8 mouse cellular contexts compared by ENCODE assay signal in genomic region chr19:10297041-10297503, GRCm38 (mm10). TPM values are rescaled to one million over a fixed set of nuclear protein-coding genes. Genes with fewer than 3 reads are reported as not detected.
DNase-seq lines count a peak whose midpoint lies in the region; ATAC-seq and TF ChIP-seq lines count a peak whose summit lies in the region.

No protein-coding gene starts in this region.

- TF ChIP-seq CTCF in Patski (IDR thresholded peaks at IDR 0.05), result no peak
- TF ChIP-seq CTCF in intestine, postnatal 0 days (IDR thresholded peaks at IDR 0.05; ENCODE audit: low read depth), result no peak

- no peak overlapping the region for H3K4me2 ChIP-seq in hindbrain, embryonic 14.5 days (replicated peaks)
- H3K4me2 ChIP-seq in intestine, postnatal 0 days (replicated peaks; ENCODE audit: low read depth), result peak overlapping the region; percentile 47

- no peak for DNase-seq in hindbrain, embryonic 10.5 days (ENCODE audit: low spot score)
- no peak for DNase-seq in hindbrain, embryonic 14.5 days (ENCODE audit: low spot score)
- no peak for DNase-seq in Patski (ENCODE audit: low read depth, low spot score)
- DNase-seq in gastrocnemius, postnatal 14 days, result peak; percentile 82
- DNase-seq in lung, postnatal 10 days, result peak; percentile 91
- no peak for DNase-seq in embryo, embryonic 11 days
- no peak for DNase-seq in natural killer cell, adult 2 months (ENCODE audit: low spot score in 2 of 2)

- POLR2A ChIA-PET in Patski (lab: Charles Lee), result no interaction called here

- ATAC-seq in hindbrain, embryonic 14.5 days (ENCODE audit: low FRiP score), result no peak
- peak; percentile 24 for ATAC-seq in Patski
- peak; percentile 61 for ATAC-seq in intestine, postnatal 0 days

- H3K4me1 ChIP-seq in hindbrain, embryonic 10.5 days (replicated peaks), result peaks cover 58% of the 10 kb centered on the region
- H3K4me1 ChIP-seq in hindbrain, embryonic 14.5 days (replicated peaks; ENCODE audit: control insufficient read depth, insufficient read depth, low read length), result peaks cover 13% of the 10 kb centered on the region
- H3K4me1 ChIP-seq in intestine, postnatal 0 days (replicated peaks; ENCODE audit: control insufficient read depth, insufficient read depth, low read length), result peaks cover 20% of the 10 kb centered on the region

- H3K4me3 ChIP-seq in hindbrain, embryonic 10.5 days, result no peak overlapping the region
- H3K4me3 ChIP-seq in hindbrain, embryonic 14.5 days (replicated peaks; ENCODE audit: low read length), result no peak overlapping the region
- H3K4me3 ChIP-seq in intestine, postnatal 0 days (ENCODE audit: low read depth, low read length), result no peak overlapping the region

- CTCF ChIA-PET in Patski (lab: Charles Lee), result interaction anchor here (2.5 kb wide), 1 partner anchor 39 kb away, joined by 9 read pairs; no protein-coding TSS in a partner anchor

- H3K36me3 ChIP-seq in hindbrain, embryonic 10.5 days, result no peaks in the 10 kb centered on the region
- no peaks in the 10 kb centered on the region for H3K36me3 ChIP-seq in hindbrain, embryonic 14.5 days (replicated peaks; ENCODE audit: control insufficient read depth, insufficient read depth)
- H3K36me3 ChIP-seq in intestine, postnatal 0 days (ENCODE audit: control insufficient read depth, insufficient read depth), result no peaks in the 10 kb centered on the region

- peak overlapping the region; percentile 79 for H3K27ac ChIP-seq in hindbrain, embryonic 10.5 days
- H3K27ac ChIP-seq in hindbrain, embryonic 14.5 days, result no peak overlapping the region
- H3K27ac ChIP-seq in intestine, postnatal 0 days (ENCODE audit: low read depth, low read length), result peak overlapping the region; percentile 68

- peaks cover 18% of the 10 kb centered on the region for H3K27me3 ChIP-seq in hindbrain, embryonic 10.5 days (ENCODE audit: insufficient read depth, poor library complexity, severe bottlenecking)
- H3K27me3 ChIP-seq in hindbrain, embryonic 14.5 days (ENCODE audit: control insufficient read depth, insufficient read depth, low read length), result no peaks in the 10 kb centered on the region
- no peaks in the 10 kb centered on the region for H3K27me3 ChIP-seq in Patski
- H3K27me3 ChIP-seq in intestine, postnatal 0 days (replicated peaks; ENCODE audit: control insufficient read depth, insufficient read depth, low read length), result no peaks in the 10 kb centered on the region

- H3K9me3 ChIP-seq in hindbrain, embryonic 10.5 days, result no peaks in the 10 kb centered on the region
- H3K9me3 ChIP-seq in hindbrain, embryonic 14.5 days (ENCODE audit: control insufficient read depth, low read length), result no peaks in the 10 kb centered on the region
- H3K9me3 ChIP-seq in intestine, postnatal 0 days (ENCODE audit: control insufficient read depth), result no peaks in the 10 kb centered on the region

- 42% methylated on average over 8 of the region's 8 CpGs for WGBS in hindbrain, embryonic 10.5 days
- WGBS in hindbrain, embryonic 14.5 days, result 41% methylated on average over 8 of the region's 8 CpGs
- WGBS in intestine, postnatal 0 days, result 7% methylated on average over 8 of the region's 8 CpGs

- intact Hi-C loops in gastrocnemius, postnatal 14 days (cut with DNase I; ENCODE audit: low total_unique reads), result no loop called here

- no peak overlapping the region for H3K9ac ChIP-seq in hindbrain, embryonic 14.5 days
- H3K9ac ChIP-seq in intestine, postnatal 0 days (ENCODE audit: low read depth, low read length), result no peak overlapping the region

- in situ Hi-C loops in Patski (cut with MboI; ENCODE audit: low pct_unique_long_range_greater_than_20kb), result no loop called here

RNA-seq across cellular contexts. Expression of gene Dagla, which starts 7.6 kb away (rescaled TPM):
- polyA plus RNA-seq in hindbrain, embryonic 10.5 days (2016; fragmentation: Nextera tagmentation; extraction: Ambion mirVana), result 2.1 and 3.4 TPM in 2 replicates
- polyA plus RNA-seq in hindbrain, embryonic 14.5 days (2014; fragmentation: Nextera tagmentation; extraction: Ambion mirVana), result 9.9 and 10.2 TPM in 2 replicates
- polyA plus RNA-seq in Patski (2021), result 2.9 TPM
- total RNA-seq in gastrocnemius, postnatal 14 days (2021), result 1 to 10 TPM; 6.3 to 7.3 TPM
- polyA plus RNA-seq in intestine, postnatal 0 days (2015; fragmentation: Nextera tagmentation; extraction: Ambion mirVana), result 1.3 TPM in 2 replicates

RNA-seq across cellular contexts. Expression of gene Myrf, which starts 56.5 kb away (rescaled TPM):
- 2.1 and 2.7 TPM in 2 replicates for polyA plus RNA-seq in hindbrain, embryonic 10.5 days (2016; fragmentation: Nextera tagmentation; extraction: Ambion mirVana)
- 1.1 and 1.3 TPM in 2 replicates for polyA plus RNA-seq in hindbrain, embryonic 14.5 days (2014; fragmentation: Nextera tagmentation; extraction: Ambion mirVana)
- 0.45 TPM for polyA plus RNA-seq in Patski (2021)
- total RNA-seq in gastrocnemius, postnatal 14 days (2021), result under 1 TPM in 1 of 2 experiments, not detected in 1; 0.08 TPM
- polyA plus RNA-seq in intestine, postnatal 0 days (2015; fragmentation: Nextera tagmentation; extraction: Ambion mirVana), result 4.1 and 4.5 TPM in 2 replicates

Comparison
In these comparisons a context has a peak if more than half of its experiments do, and no peak if none do; other contexts are left out.
1. DNase-seq: peak in gastrocnemius, postnatal 14 days (single experiment) and lung, postnatal 10 days (single experiment); none in hindbrain, embryonic 10.5 days (single experiment), hindbrain, embryonic 14.5 days (single experiment), Patski (single experiment), embryo, embryonic 11 days (single experiment) and natural killer cell, adult 2 months (0 of 2).